Mouse (Mus musculus): Measurements from ENCODE around the gene S100a7a. TPM values are rescaled to one million over a fixed set of nuclear protein-coding genes. Genes with fewer than 3 reads are reported as not detected.
A peak's percentile ranks its signal among the peaks of the same experiment; 100 is the strongest.

S100a7a gene
- polyA plus RNA-seq, 1 experiment from 2014 or later, result not detected

DNA sequence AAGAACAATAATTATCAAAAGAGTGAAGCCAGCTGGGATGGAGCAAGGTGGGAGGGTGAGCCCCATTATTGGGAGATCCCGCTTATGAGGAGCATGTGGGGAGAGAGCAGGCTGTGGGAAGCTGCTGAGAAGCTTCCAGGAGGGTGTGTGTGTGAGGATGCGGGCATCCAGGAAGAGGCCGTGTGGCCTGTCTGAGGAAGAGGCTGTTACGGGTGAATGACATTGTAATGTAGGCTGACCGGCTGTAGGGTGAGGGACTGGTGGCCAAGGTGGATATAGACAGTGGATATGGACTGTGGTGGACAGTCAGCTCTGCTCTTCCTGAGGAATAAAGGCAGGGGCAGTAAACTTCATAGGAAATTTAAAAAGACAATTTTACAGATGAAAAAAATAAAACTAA lies 28.3 kb upstream of the S100a7a start:
- DNase-seq (no peak), ATAC-seq (no peak)
- Histone ChIP-seq H3K9ac (replicated peaks) (no peak overlapping the region), H3K36me3 (replicated peaks; ENCODE audit: insufficient read depth, low read length) (no peaks in the 10 kb centered on the region), H3K4me2 (ENCODE audit: low read depth, low read length) (no peak overlapping the region), H3K27ac (ENCODE audit: low read depth) (no peak overlapping the region), H3K9me3 (ENCODE audit: low read length) (no peaks in the 10 kb centered on the region), H3K27me3 (ENCODE audit: insufficient read depth, low read length) (no peaks in the 10 kb centered on the region), H3K4me3 (ENCODE audit: low read depth, low read length) (no peak overlapping the region), H3K4me1 (ENCODE audit: insufficient read depth) (no peaks in the 10 kb centered on the region)
- TF ChIP-seq EP300 (IDR thresholded peaks at IDR 0.05; ENCODE audit: low read depth), result no peak
- no peak for TF ChIP-seq CTCF (IDR thresholded peaks at IDR 0.05; ENCODE audit: low read depth)
- 76% methylated on average over 5 of the region's 5 CpGs for WGBS (ENCODE audit: insufficient replicate concordance)

DNA sequence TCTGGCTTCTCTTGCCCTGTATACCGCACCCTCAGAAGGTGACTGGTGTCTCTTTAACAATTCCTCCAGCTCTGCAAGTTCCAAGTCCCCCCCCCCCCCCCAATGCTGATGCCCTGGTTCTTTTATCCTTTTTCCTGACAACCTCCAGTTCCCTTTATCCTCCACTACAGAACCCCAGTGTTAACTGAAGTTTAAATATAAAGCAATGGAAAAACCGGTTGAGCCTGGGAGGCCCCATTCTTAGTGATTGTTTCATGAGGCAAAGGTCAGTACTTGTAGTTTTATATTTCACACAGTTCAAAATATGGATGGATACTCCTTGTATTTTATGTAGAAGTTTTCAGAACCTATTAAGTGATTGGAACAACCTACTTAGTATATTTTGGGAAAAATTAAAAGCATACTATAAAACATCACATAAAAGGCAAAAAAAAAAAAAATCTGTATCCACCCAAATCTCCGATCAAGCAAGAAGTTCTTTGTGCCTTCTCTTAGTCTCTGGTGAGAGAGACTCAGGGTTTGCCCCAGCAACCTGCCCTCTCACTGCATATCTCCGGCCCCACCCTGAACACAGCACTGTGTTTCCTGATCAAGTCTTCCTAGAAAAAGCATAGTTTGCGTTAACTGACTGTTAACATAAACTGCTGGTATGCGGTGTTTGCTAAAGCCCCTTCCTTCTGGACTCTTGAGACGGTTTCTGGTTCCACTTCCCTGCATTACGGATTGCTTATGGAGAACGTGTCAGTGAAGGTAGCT lies 27.4 kb upstream of the S100a7a start:
- Histone ChIP-seq H3K36me3 (replicated peaks; ENCODE audit: insufficient read depth, low read length) (no peaks in the 10 kb centered on the region), H3K4me2 (ENCODE audit: low read depth, low read length) (no peak overlapping the region), H3K4me1 (ENCODE audit: insufficient read depth) (no peaks in the 10 kb centered on the region), H3K27me3 (ENCODE audit: insufficient read depth, low read length) (no peaks in the 10 kb centered on the region), H3K9ac (replicated peaks) (no peak overlapping the region), H3K4me3 (ENCODE audit: low read depth, low read length) (no peak overlapping the region), H3K9me3 (ENCODE audit: low read length) (no peaks in the 10 kb centered on the region), H3K27ac (ENCODE audit: low read depth) (no peak overlapping the region)
- TF ChIP-seq EP300 (IDR thresholded peaks at IDR 0.05; ENCODE audit: low read depth) (no peak), CTCF (IDR thresholded peaks at IDR 0.05; ENCODE audit: low read depth) (no peak)
- 60% methylated on average over 9 of the region's 9 CpGs for WGBS (ENCODE audit: insufficient replicate concordance)
- DNase-seq, result no peak
- no peak for ATAC-seq

- H3K4me3 ChIP-seq (ENCODE audit: low read depth, low read length), result no peak overlapping the region
- no peak overlapping the region for H3K4me2 ChIP-seq (ENCODE audit: low read depth, low read length)
- H3K9me3 ChIP-seq (ENCODE audit: low read length), result no peaks in the 10 kb centered on the region
- ATAC-seq, result no peak
- TF ChIP-seq CTCF (IDR thresholded peaks at IDR 0.05; ENCODE audit: low read depth) (no peak), EP300 (IDR thresholded peaks at IDR 0.05; ENCODE audit: low read depth) (no peak)
- no peak for DNase-seq
- H3K36me3 ChIP-seq (replicated peaks; ENCODE audit: insufficient read depth, low read length), result no peaks in the 10 kb centered on the region
- H3K4me1 ChIP-seq (ENCODE audit: insufficient read depth), result no peaks in the 10 kb centered on the region
- H3K27me3 ChIP-seq (ENCODE audit: insufficient read depth, low read length), result no peaks in the 10 kb centered on the region
- no peak overlapping the region for H3K27ac ChIP-seq (ENCODE audit: low read depth)
- WGBS (ENCODE audit: insufficient replicate concordance), result 57% methylated on average over 5 of the region's 5 CpGs
- no peak overlapping the region for H3K9ac ChIP-seq (replicated peaks)
Measured at GRCm38 (mm10) chr3:90627366-90627765, 26.5 kb upstream of the S100a7a start.

DNA sequence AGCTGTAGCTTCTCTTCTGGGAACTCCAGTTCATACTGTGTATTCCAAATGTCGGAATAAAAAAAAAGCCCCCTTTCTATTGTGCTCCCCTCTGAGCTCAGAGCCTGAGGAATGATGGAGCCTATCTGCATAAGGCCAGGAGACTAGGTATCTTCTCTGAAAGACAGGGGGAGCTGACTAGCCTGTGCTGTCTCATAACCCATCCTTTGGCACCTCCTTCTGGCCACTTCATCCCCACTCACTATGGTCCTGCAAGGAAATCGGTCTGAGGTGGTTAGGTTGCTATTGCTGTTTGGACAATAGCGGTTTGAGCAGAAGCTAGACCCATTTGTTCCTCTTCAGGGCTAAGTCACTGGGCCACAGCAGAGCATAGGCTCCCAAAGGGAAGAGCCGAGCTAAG lies 26.0 kb upstream of the S100a7a start:
- no peaks in the 10 kb centered on the region for H3K36me3 ChIP-seq (replicated peaks; ENCODE audit: insufficient read depth, low read length)
- H3K9me3 ChIP-seq (ENCODE audit: low read length), result no peaks in the 10 kb centered on the region
- TF ChIP-seq CTCF (IDR thresholded peaks at IDR 0.05; ENCODE audit: low read depth) (peak; percentile 68), EP300 (IDR thresholded peaks at IDR 0.05; ENCODE audit: low read depth) (no peak)
- H3K27me3 ChIP-seq (ENCODE audit: insufficient read depth, low read length), result no peaks in the 10 kb centered on the region
- ATAC-seq, result no peak
- no peak overlapping the region for H3K4me2 ChIP-seq (ENCODE audit: low read depth, low read length)
- no peak overlapping the region for H3K27ac ChIP-seq (ENCODE audit: low read depth)
- H3K4me1 ChIP-seq (ENCODE audit: insufficient read depth), result no peaks in the 10 kb centered on the region
- WGBS (ENCODE audit: insufficient replicate concordance), result 50% methylated on average over 4 of the region's 4 CpGs
- no peak for DNase-seq
- H3K9ac ChIP-seq (replicated peaks), result no peak overlapping the region
- no peak overlapping the region for H3K4me3 ChIP-seq (ENCODE audit: low read depth, low read length)

- H3K27ac ChIP-seq (ENCODE audit: low read depth), result no peak overlapping the region
- WGBS (ENCODE audit: insufficient replicate concordance), result 88% methylated on average over 2 of the region's 2 CpGs
Measured at GRCm38 (mm10) chr3:90629298-90629697, 24.5 kb upstream of the S100a7a start.

GRCm38 (mm10) chr3:90631984-90632383 lies 21.8 kb upstream of the S100a7a start:
- Histone ChIP-seq H3K4me2 (ENCODE audit: low read depth, low read length) (no peak overlapping the region), H3K9me3 (ENCODE audit: low read length) (no peaks in the 10 kb centered on the region), H3K4me3 (ENCODE audit: low read depth, low read length) (no peak overlapping the region), H3K36me3 (replicated peaks; ENCODE audit: insufficient read depth, low read length) (no peaks in the 10 kb centered on the region), H3K4me1 (ENCODE audit: insufficient read depth) (no peaks in the 10 kb centered on the region), H3K9ac (replicated peaks) (no peak overlapping the region), H3K27ac (ENCODE audit: low read depth) (no peak overlapping the region), H3K27me3 (ENCODE audit: insufficient read depth, low read length) (no peaks in the 10 kb centered on the region)
- no peak for DNase-seq
- WGBS (ENCODE audit: insufficient replicate concordance), result 51% methylated on average over 2 of the region's 2 CpGs
- TF ChIP-seq CTCF (IDR thresholded peaks at IDR 0.05; ENCODE audit: low read depth), result no peak
- no peak for TF ChIP-seq EP300 (IDR thresholded peaks at IDR 0.05; ENCODE audit: low read depth)
- no peak for ATAC-seq

More at GRCm38 (mm10) chr3:90629298-90629697, 24.5 kb upstream of the S100a7a start:
- Histone ChIP-seq H3K9ac (replicated peaks) (no peak overlapping the region), H3K36me3 (replicated peaks; ENCODE audit: insufficient read depth, low read length) (no peaks in the 10 kb centered on the region), H3K4me1 (ENCODE audit: insufficient read depth) (no peaks in the 10 kb centered on the region), H3K4me2 (ENCODE audit: low read depth, low read length) (no peak overlapping the region), H3K4me3 (ENCODE audit: low read depth, low read length) (no peak overlapping the region), H3K9me3 (ENCODE audit: low read length) (no peaks in the 10 kb centered on the region), H3K27me3 (ENCODE audit: insufficient read depth, low read length) (no peaks in the 10 kb centered on the region)
- DNase-seq, result no peak
- TF ChIP-seq CTCF (IDR thresholded peaks at IDR 0.05; ENCODE audit: low read depth) (no peak), EP300 (IDR thresholded peaks at IDR 0.05; ENCODE audit: low read depth) (no peak)
- no peak for ATAC-seq
